Mouse (Mus musculus) hindbrain, embryonic 14.5 days (tissue): Measurements from ENCODE around the gene Fam20b. TPM values are rescaled to one million over a fixed set of nuclear protein-coding genes. Genes with fewer than 3 reads are reported as not detected.

Experiments used
- ATAC-seq: fragments of 200-750 bp; cut with Nextera tagmentation; 2 replicates; pipeline ENCODE4 v1.8.0; 2017; ENCODE audit warnings: moderate number of reproducible peaks, mild to moderate bottlenecking, moderate TSS enrichment, moderate library complexity; ENCODE audit not compliant: low FRiP score
- DNase-seq: peaks from one replicate; pipeline ENCODE4 v3.0.0-alpha.2; 2015; ENCODE audit warnings: low spot score
- H3K27ac ChIP-seq: fragments of 300-500 bp; sonication (generic); 2 replicates; pipeline ENCODE4 v1.5.1; 2014; ENCODE audit warnings: mild to moderate bottlenecking, moderate library complexity
- H3K27me3 ChIP-seq: fragments of 300-500 bp; sonication (generic); 2 replicates; pipeline ENCODE4 v1.6.1; 2014; ENCODE audit warnings: mild to moderate bottlenecking, low read length, mixed read lengths; ENCODE audit not compliant: control insufficient read depth, insufficient read depth
- H3K36me3 ChIP-seq: fragments of 300-500 bp; sonication (generic); replicated peaks from 2 replicates; pipeline ENCODE4 v1.6.1; 2014; ENCODE audit not compliant: control insufficient read depth, insufficient read depth
- H3K4me1 ChIP-seq: fragments of 300-500 bp; sonication (generic); replicated peaks from 2 replicates; pipeline ENCODE4 v1.6.1; 2014; ENCODE audit warnings: antibody characterized with exemption, low read length, mixed read lengths; ENCODE audit not compliant: control insufficient read depth, insufficient read depth
- H3K4me2 ChIP-seq: fragments of 300-500 bp; sonication (generic); replicated peaks from 2 replicates; pipeline ENCODE4 v1.6.1; 2014; ENCODE audit warnings: mild to moderate bottlenecking, moderate library complexity
- H3K4me3 ChIP-seq: fragments of 300-500 bp; sonication (generic); replicated peaks from 2 replicates; pipeline ENCODE4 v1.5.1; 2014; ENCODE audit warnings: mild to moderate bottlenecking, low read length
- H3K9ac ChIP-seq: fragments of 300-500 bp; sonication (generic); 2 replicates; pipeline ENCODE4 v1.6.1; 2014
- H3K9me3 ChIP-seq: fragments of 300-500 bp; sonication (generic); 2 replicates; pipeline ENCODE4 v1.6.1; 2016; ENCODE audit warnings: low read length; ENCODE audit not compliant: control insufficient read depth
- WGBS: fragments of 180-500 bp; shearing (Covaris S2); extraction: QIAGEN DNeasy Blood & Tissue Kit; methylation state at CpG from one replicate; pipeline ENCODE4 v1.1.7; 2014; 5-methylcytosine and 5-hydroxymethylcytosine counted together
- polyA plus RNA-seq: library from polyadenylated mRNA; unstranded; fragments of >200 nt; fragmentation: Nextera tagmentation; extraction: Ambion mirVana; gene quantifications from 2 replicates; pipeline ENCODE4 v1.2.1, GENCODE M21; 2014

Fam20b gene
- polyA plus RNA-seq, 1 experiment from 2014 or later, result 33.9 TPM

DNA sequence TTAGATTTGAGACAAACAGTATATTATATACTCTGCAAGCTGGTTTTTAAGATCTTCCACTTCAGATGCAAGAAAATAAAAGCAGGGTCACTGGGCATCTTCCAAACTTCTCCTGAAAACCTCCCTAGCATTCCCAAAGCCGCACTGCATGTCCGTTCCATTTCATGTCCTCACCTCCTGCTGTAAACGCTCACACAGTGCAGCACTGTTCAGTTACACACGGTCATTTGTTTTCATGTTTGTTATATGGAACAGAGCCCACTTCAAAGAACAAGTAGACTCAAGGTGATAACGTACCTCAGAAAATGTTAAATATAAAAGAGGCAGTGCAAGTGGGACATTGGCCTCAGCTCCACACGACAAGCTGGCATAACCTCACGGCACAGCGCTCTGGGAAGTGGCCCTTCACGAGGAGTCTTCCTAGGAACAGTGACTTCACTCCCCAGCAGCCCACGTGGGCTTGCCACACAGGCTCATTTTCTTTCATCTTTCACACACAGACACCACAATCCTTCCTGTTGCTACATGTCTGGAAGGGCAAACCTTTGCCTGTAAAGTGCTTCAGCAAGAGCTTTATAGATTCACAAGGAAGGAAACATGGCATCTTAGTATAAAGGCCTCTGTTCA lies 8.3 kb downstream of the Fam20b start:
- no peak overlapping the region for H3K4me2 ChIP-seq
- ATAC-seq (no peak), DNase-seq (no peak)
- H3K4me1 ChIP-seq, result no peaks in the 10 kb centered on the region; the same call in 1 of the 2 replicates
- no peaks in the 10 kb centered on the region for H3K9me3 ChIP-seq
- no peak overlapping the region for H3K27ac ChIP-seq
- WGBS, result 59% methylated on average over 10 of the region's 10 CpGs
- no peaks in the 10 kb centered on the region for H3K27me3 ChIP-seq
- no peak overlapping the region for H3K9ac ChIP-seq
- peaks cover 3% of the 10 kb centered on the region for H3K36me3 ChIP-seq
- H3K4me3 ChIP-seq, result no peak overlapping the region

DNA sequence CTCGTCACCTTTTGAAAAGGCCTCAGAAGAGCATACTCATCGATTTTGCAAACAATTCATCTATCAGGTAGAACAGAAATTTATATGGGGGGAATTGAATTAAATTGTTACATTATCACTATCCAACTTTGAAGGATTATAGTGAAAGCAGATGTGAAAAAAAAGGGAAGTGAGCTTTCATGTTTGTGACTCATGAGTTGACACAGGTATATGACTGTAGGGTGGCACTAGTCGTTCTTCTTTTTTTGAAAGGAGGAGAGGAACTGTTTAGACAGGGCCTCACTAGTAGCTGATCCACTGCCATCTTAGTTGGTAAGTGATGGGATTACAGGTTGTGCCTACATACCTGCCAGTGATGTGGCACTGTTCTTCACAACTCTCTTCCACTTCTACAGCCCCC lies 10.2 kb downstream of the Fam20b start:
- H3K9ac ChIP-seq, result no peak overlapping the region
- H3K4me3 ChIP-seq, result no peak overlapping the region
- no peak overlapping the region for H3K27ac ChIP-seq
- no peaks in the 10 kb centered on the region; the same call in 1 of the 2 replicates for H3K4me1 ChIP-seq
- ATAC-seq (no peak), DNase-seq (no peak)
- H3K4me2 ChIP-seq, result no peak overlapping the region
- peaks cover 22% of the 10 kb centered on the region for H3K36me3 ChIP-seq
- no peaks in the 10 kb centered on the region for H3K9me3 ChIP-seq
- H3K27me3 ChIP-seq, result no peaks in the 10 kb centered on the region
- WGBS, result 91% methylated on average over 3 of the region's 3 CpGs

DNA sequence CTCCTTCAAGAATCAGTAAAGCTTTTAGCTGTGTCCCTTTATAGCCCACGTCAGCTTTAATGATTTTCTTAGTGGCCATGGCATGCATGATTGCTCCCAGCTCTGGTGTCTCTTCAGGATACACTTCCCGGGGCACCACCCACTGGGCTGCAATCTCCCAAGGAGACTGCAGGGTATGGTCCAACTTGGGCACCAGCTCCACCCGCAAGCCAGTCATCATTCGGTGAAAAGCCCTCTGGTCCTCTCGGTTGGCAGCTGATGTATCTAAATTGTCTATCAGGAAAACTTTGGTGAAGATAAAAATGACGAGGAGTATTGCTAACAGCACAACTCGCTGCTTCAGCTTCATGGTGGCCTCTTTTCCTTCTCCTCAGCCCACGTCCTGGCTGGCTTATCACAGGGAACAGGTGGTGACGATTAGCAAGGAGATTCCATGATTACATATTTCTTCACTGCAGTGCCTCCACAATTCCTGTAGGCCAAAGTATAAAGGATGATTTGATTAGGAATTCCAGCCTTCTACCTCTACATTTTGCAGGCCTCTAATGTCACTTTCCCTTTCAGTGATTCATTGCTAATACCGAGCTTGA lies 13.1 kb downstream of the Fam20b start:
- DNase-seq, result no peak
- H3K36me3 ChIP-seq, result peaks cover 46% of the 10 kb centered on the region
- no peak overlapping the region for H3K27ac ChIP-seq
- 89% methylated on average over 10 of the region's 10 CpGs for WGBS
- no peak overlapping the region for H3K9ac ChIP-seq
- no peak overlapping the region for H3K4me3 ChIP-seq
- H3K4me2 ChIP-seq, result no peak overlapping the region
- H3K4me1 ChIP-seq, result no peaks in the 10 kb centered on the region; the same call in 1 of the 2 replicates
- no peaks in the 10 kb centered on the region for H3K27me3 ChIP-seq
- H3K9me3 ChIP-seq, result no peaks in the 10 kb centered on the region
- no peak for ATAC-seq

DNA sequence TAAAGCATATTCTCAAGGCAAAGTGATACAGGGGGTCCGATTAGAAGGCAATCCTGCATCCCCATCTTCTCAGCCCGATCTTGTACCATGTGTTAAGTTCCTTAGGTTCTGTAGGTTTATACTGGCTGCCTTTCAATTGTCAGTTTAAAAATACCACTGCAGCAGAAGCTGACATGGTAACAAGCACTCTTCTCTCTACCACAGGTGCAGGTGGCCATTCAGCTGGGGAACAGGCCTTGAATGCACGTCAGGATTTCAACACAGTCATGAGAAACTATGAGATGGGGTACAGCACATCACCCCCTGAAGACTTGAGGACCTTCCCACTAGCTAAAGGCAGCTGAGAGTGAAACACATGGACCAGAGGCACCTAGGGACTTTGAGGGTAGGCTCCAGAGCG lies 15.4 kb downstream of the Fam20b start:
- no peak overlapping the region for H3K4me3 ChIP-seq
- H3K4me1 ChIP-seq, result no peaks in the 10 kb centered on the region
- 88% methylated on average over 4 of the region's 4 CpGs for WGBS
- H3K27me3 ChIP-seq, result no peaks in the 10 kb centered on the region
- DNase-seq, result no peak
- H3K9me3 ChIP-seq, result no peaks in the 10 kb centered on the region
- no peak overlapping the region for H3K27ac ChIP-seq
- ATAC-seq, result no peak
- H3K4me2 ChIP-seq, result no peak overlapping the region
- no peak overlapping the region for H3K9ac ChIP-seq
- peaks cover 67% of the 10 kb centered on the region for H3K36me3 ChIP-seq

DNA sequence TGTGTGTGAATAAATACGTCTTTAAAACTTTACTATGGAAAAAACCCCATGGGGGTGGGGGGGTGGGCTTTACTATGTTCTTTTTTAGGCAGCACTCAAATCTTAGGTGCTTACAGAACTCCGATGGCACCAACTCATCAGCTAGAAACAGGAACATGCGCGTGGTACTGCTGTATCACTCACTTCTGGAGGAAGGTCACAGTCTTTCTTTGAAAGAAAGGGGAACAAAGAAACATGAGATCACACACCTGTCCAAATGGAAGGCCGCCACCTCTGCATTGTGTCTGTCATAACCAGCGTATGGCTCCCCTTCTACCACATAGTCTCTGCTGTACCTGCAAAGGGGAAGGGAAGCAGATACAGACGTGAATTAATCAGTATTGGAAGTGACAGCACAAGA lies 16.7 kb downstream of the Fam20b start:
- H3K27me3 ChIP-seq, result no peaks in the 10 kb centered on the region
- H3K27ac ChIP-seq, result no peak overlapping the region
- H3K4me1 ChIP-seq, result no peaks in the 10 kb centered on the region
- no peak for ATAC-seq
- no peak overlapping the region for H3K4me2 ChIP-seq
- no peak overlapping the region for H3K4me3 ChIP-seq
- H3K36me3 ChIP-seq, result peaks cover 76% of the 10 kb centered on the region
- no peak overlapping the region for H3K9ac ChIP-seq
- H3K9me3 ChIP-seq, result no peaks in the 10 kb centered on the region
- 93% methylated on average over 7 of the region's 7 CpGs for WGBS
- DNase-seq, result no peak

DNA sequence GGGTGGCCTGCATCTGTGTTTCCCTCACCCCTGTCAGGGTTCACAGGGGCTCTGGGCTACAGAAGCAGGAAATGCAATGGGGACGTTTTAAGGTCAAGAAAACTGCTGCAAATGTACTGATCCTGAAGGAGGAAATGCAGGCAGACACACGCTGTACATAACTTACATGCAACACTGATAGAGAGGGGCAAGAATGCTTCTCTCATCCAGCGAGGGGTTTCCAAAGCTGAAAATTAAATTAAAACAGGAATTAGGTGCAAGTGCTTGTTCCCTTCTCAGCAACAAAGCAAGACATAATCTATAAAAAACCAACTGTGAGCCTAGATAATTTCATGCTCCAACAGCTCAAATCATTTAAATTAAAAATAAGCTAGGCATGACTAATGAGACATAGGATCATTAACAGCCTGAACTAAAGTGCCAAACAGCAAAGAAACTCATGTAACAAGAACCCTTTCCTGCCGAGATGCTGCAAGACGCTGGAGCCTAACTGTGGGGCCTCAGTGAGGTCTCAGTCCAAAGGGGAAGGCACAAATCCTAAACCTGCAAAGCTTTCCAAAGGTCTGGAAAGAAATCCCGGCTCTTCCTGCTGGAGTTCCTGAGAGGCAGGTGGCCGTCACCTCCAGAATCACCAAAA lies 32.7 kb downstream of the Fam20b start:
- Histone ChIP-seq H3K9me3 (no peaks in the 10 kb centered on the region), H3K4me3 (no peak overlapping the region), H3K4me2 (no peak overlapping the region), H3K4me1 (no peaks in the 10 kb centered on the region), H3K36me3 (peaks cover 90% of the 10 kb centered on the region), H3K27ac (no peak overlapping the region), H3K9ac (no peak overlapping the region), H3K27me3 (no peaks in the 10 kb centered on the region)
- DNase-seq (no peak), ATAC-seq (no peak)
- 66% methylated on average over 7 of the region's 7 CpGs for WGBS

DNA sequence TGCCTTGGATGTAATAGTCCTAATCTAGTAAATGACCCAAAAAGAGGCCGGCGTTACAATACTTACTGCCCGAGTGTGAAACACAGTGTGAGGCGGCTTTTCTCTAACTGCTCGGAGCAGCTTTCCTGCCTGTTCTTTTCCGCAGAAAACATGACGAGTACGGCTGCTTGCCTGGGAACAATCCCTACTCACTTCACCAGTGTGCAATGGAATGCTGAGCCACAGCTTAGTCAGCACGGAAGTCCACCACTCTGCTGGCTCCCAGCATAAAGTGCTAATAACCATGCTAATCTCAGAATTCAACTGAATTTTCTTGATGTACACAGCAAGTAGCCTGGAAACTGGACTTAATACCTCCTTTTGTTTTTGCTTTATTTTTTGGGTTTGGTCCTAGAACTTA lies 39.3 kb downstream of the Fam20b start:
- no peak overlapping the region for H3K4me2 ChIP-seq
- DNase-seq, result no peak
- no peak overlapping the region for H3K9ac ChIP-seq
- H3K4me3 ChIP-seq, result no peak overlapping the region
- H3K9me3 ChIP-seq, result no peaks in the 10 kb centered on the region
- 75% methylated on average over 9 of the region's 9 CpGs for WGBS
- H3K36me3 ChIP-seq, result peaks cover 45% of the 10 kb centered on the region
- no peaks in the 10 kb centered on the region for H3K4me1 ChIP-seq
- H3K27me3 ChIP-seq, result peaks cover 6% of the 10 kb centered on the region; the same call in 1 of the 2 replicates
- ATAC-seq, result no peak
- no peak overlapping the region for H3K27ac ChIP-seq

DNA sequence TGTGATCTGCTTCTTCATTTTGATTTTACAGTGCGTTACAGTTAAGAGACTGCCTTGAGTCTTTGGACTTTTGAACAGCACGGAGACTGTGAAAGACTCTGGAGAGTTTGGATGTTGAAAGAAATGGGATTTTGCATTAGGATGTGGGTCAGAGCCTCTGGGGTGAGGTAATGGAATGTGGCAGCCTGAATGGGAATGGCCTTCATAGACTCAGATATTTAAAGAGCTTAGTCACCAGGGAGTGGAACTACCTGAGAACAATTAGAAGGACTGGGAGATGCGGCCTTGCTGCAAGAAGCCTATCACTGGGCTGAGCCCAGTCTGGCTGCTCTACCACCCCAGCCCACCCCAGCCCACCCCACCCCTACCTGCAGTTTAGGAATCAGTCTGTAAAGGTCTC lies 41.7 kb downstream of the Fam20b start:
- Histone ChIP-seq H3K27ac (no peak overlapping the region), H3K4me1 (peaks cover 11% of the 10 kb centered on the region; the same call in 1 of the 2 replicates), H3K36me3 (peaks cover 28% of the 10 kb centered on the region), H3K9me3 (no peaks in the 10 kb centered on the region), H3K4me3 (no peak overlapping the region), H3K27me3 (peaks cover 11% of the 10 kb centered on the region; the same call in 1 of the 2 replicates), H3K4me2 (no peak overlapping the region), H3K9ac (no peak overlapping the region)
- ATAC-seq, result no peak
- DNase-seq, result no peak
- 77% methylated on average over 3 of the region's 3 CpGs for WGBS

DNA sequence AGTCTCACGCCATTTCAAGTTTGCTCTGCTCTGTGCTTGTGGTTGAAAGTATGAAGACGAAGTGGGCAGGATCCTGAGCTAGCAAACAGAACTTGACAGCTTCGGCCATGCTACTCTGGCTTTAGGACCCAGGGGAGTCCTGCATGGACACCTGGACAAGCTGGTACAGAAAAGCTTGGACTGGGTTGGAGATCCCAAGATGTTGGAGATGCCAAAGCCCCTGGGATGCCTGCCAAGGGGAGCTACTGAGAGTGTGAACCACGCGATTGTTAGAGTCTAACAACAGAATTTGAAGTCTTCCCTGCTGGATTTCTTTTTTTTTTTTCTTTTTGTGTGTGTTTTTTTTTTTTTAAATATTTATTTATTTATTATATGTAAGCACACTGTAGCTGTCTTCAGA lies 42.3 kb downstream of the Fam20b start:
- Histone ChIP-seq H3K36me3 (peaks cover 23% of the 10 kb centered on the region), H3K9me3 (no peaks in the 10 kb centered on the region), H3K9ac (no peak overlapping the region), H3K27me3 (peaks cover 11% of the 10 kb centered on the region; the same call in 1 of the 2 replicates), H3K4me3 (no peak overlapping the region), H3K4me1 (peaks cover 11% of the 10 kb centered on the region; the same call in 1 of the 2 replicates), H3K4me2 (no peak overlapping the region), H3K27ac (no peak overlapping the region)
- WGBS, result 79% methylated on average over 5 of the region's 5 CpGs
- DNase-seq (no peak), ATAC-seq (no peak)
